18 mouse cellular contexts compared by ENCODE assay signal in the genomic region with DNA sequence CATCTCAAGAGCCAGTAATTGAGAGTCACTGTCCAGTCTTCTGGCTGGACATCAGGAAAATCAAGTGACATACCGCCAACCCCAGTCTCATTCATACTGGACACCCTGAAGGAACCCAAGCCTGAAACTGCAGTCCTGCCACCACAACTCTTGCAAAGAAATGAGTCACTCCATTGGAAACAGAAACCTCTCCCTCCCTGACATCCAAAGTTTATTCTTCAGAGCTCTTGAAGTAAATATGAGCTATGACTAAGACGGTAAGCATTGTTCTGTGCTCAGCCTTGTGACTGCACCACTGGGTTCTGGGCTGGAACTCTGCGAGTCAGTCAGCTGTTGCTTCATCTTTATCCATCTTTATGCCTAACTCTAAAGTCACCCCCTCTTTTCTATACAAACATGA. TPM values are rescaled to one million over a fixed set of nuclear protein-coding genes. Genes with fewer than 3 reads are reported as not detected.
DNase-seq lines count a peak whose midpoint lies in the region; ATAC-seq and TF ChIP-seq lines count a peak whose summit lies in the region.
"Had no signal": no experiment of that assay in that cellular context is flagged by ENCODE, and none has a peak within 500 bp of the region (broad histone marks: within the 10 kb centered on the region; RNA-seq: fewer than 3 reads in every experiment).

No protein-coding gene starts in this region.

- DNase-seq in urinary bladder, postnatal 14 days (ENCODE audit: low spot score), result peak; percentile 33
- DNase-seq in urinary bladder, postnatal 4 days (ENCODE audit: low spot score in 2 of 2), result no peak
- peak; percentile 61 for DNase-seq in adipocyte (ENCODE audit: low spot score)
- DNase-seq in lung, postnatal 25 days (ENCODE audit: low spot score), result peak; percentile 62
- DNase-seq in stomach, postnatal 0 days (ENCODE audit: low spot score), result peak; percentile 38
- no peak for DNase-seq in heart, postnatal 4 days
- no peak for DNase-seq in thymus, postnatal 25 days
- DNase-seq in layer of hippocampus, postnatal 14 days (ENCODE audit: low spot score in 2 of 2), result no peak
- DNase-seq: cerebellum, postnatal 25 days; gastrocnemius, postnatal 14 days; kidney, adult 9 months; kidney, postnatal 4 days; layer of hippocampus, postnatal 36 days; lung, embryonic 14.5 days; right cerebral cortex, postnatal 25 days had no signal

- no peak overlapping the region for H3K9ac ChIP-seq in stomach, postnatal 0 days (ENCODE audit: low read length)
- H3K9ac ChIP-seq: lung, embryonic 14.5 days had no signal

- TF ChIP-seq CTCF in stomach, postnatal 0 days (IDR thresholded peaks at IDR 0.05; ENCODE audit: low read depth), result no peak

- no peaks in the 10 kb centered on the region; the same call in 1 of the 2 replicates for H3K4me1 ChIP-seq in stomach, postnatal 0 days (replicated peaks; ENCODE audit: control insufficient read depth, insufficient read depth)

- H3K9me3 ChIP-seq in stomach, postnatal 0 days (ENCODE audit: control insufficient read depth, low read length), result no peaks in the 10 kb centered on the region

- H3K27me3 ChIP-seq in stomach, postnatal 0 days (ENCODE audit: control insufficient read depth, insufficient read depth, low read length), result no peaks in the 10 kb centered on the region

- no peak overlapping the region for H3K4me2 ChIP-seq in stomach, postnatal 0 days (replicated peaks; ENCODE audit: low read depth)
- H3K4me2 ChIP-seq: lung, embryonic 14.5 days; midbrain, embryonic 11.5 days had no signal

- H3K36me3 ChIP-seq in stomach, postnatal 0 days (ENCODE audit: control insufficient read depth, insufficient read depth, low read length), result no peaks in the 10 kb centered on the region

- TF ChIP-seq EP300 in stomach, postnatal 0 days (optimal IDR thresholded peaks at IDR 0.05), result no peak

- peak overlapping the region; percentile 67 for H3K27ac ChIP-seq in stomach, postnatal 0 days (replicated peaks)

- H3K4me3 ChIP-seq in stomach, postnatal 0 days (ENCODE audit: low read depth, low read length), result no peak overlapping the region

- 28% methylated on average over 3 of the region's 3 CpGs for WGBS in stomach, postnatal 0 days

- ATAC-seq in stomach, postnatal 0 days (ENCODE audit: low FRiP score, low TSS enrichment), result peak; percentile 63
- ATAC-seq: forebrain, embryonic 16.5 days; inflammation-experienced regulatory T-cells, adult 6 months had no signal

RNA-seq across cellular contexts. Expression of gene Hp1bp3, which starts 2.2 kb away (rescaled TPM):
- 74.7 and 75.4 TPM in 2 replicates for polyA plus RNA-seq in stomach, postnatal 0 days (2015; fragmentation: Nextera tagmentation; extraction: Ambion mirVana)
- 100 to 1,000 TPM in 1 of 2 experiments, 10 to 100 TPM in 1; 93.7 to 102 TPM for total RNA-seq in heart, postnatal 4 days (2021)
- total RNA-seq in layer of hippocampus, postnatal 14 days (2021), result 100 to 1,000 TPM; 144 to 149 TPM

RNA-seq across cellular contexts. Expression of gene Sh2d5, which starts 36.3 kb away (rescaled TPM):
- polyA plus RNA-seq in stomach, postnatal 0 days (2015; fragmentation: Nextera tagmentation; extraction: Ambion mirVana), result 0.19 and 0.25 TPM in 2 replicates
- under 1 TPM; 0.29 to 0.36 TPM for total RNA-seq in heart, postnatal 4 days (2021)
- 10 to 100 TPM; 27.6 to 31.0 TPM for total RNA-seq in layer of hippocampus, postnatal 14 days (2021)
- total RNA-seq: gastrocnemius, postnatal 14 days had no signal

RNA-seq across cellular contexts. Expression of gene Kif17, which starts 36.4 kb away (rescaled TPM):
- polyA plus RNA-seq in stomach, postnatal 0 days (2015; fragmentation: Nextera tagmentation; extraction: Ambion mirVana), result 0.21 and 0.39 TPM in 2 replicates
- total RNA-seq in heart, postnatal 4 days (2021), result under 1 TPM; 0.14 to 0.23 TPM
- 10 to 100 TPM; 14.6 to 15.0 TPM for total RNA-seq in layer of hippocampus, postnatal 14 days (2021)
- total RNA-seq: gastrocnemius, postnatal 14 days had no signal
- polyA plus RNA-seq: inflammation-experienced regulatory T-cells, adult 6 months had no signal

Comparison
In these comparisons a context has a peak if more than half of its experiments do, and no peak if none do; other contexts are left out.
1. DNase-seq: peak in urinary bladder, postnatal 14 days (single experiment), adipocyte (single experiment), lung, postnatal 25 days (single experiment) and stomach, postnatal 0 days (single experiment); none in urinary bladder, postnatal 4 days (0 of 2), heart, postnatal 4 days (single experiment), thymus, postnatal 25 days (single experiment) and layer of hippocampus, postnatal 14 days (0 of 2).
2. RNA of gene Sh2d5, which starts 36.3 kb away (total RNA-seq): 27.6 to 31.0 TPM in layer of hippocampus, postnatal 14 days; 0.29 to 0.36 TPM in heart, postnatal 4 days; every median in the first group is over 10 times any median in the second.
3. RNA of gene Kif17, which starts 36.4 kb away (total RNA-seq): 14.6 to 15.0 TPM in layer of hippocampus, postnatal 14 days; 0.14 to 0.23 TPM in heart, postnatal 4 days; every median in the first group is over 10 times any median in the second.